Mouse (Mus musculus): ENCODE results near the gene 3110040M04Rik. TPM values are rescaled to one million over a fixed set of nuclear protein-coding genes. Genes with fewer than 3 reads are reported as not detected.

The 3110040M04Rik gene
- polyA plus RNA-seq, 1 experiment, result not detected

DNA sequence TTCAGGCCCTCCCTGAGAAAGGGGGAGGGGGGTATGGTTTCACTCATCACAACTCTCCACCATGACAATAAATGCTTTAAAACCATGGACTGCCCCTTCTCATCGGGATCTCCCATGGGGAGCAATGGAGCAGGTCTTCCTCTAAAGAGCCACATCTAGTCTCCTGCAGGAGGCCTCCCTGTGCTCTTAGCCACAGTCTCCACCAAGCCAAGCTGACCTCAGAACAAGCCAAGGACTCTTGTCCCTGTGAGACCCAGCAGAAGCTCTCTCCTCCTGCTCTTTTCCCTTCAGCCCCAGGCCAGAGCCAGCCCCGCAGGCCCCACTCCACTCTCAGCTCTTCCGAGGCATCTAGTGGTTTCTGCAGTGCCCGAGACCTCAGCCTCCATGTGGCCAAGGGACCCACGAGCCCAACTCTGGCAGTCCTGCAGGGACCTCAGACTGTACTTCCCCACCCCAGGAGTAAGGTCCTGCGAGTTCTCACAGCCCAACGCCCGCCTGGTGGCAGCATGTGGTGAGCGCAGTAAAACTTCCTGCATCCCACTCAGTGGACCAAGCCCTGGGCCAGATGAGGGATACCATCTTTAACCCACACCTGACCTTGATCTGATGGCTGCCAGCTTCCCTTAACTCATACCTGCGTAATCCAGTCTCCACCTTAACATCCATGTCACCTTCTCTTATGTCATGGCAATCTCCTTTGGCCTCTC, 18.8 kb downstream of the 3110040M04Rik start:
- Histone ChIP-seq H3K27ac (ENCODE audit: insufficient read depth, low read depth, low read length) (no peak overlapping the region), H3K4me3 (ENCODE audit: insufficient read depth, low read length) (no peak overlapping the region), H3K4me1 (ENCODE audit: control insufficient read depth, insufficient read depth, low read length) (no peaks in the 10 kb centered on the region)
- TF ChIP-seq POLR2A (IDR thresholded peaks at IDR 0.05; ENCODE audit: borderline replicate concordance, low read depth, low read length) (no peak), CTCF (IDR thresholded peaks at IDR 0.05; ENCODE audit: low read depth, low read length) (no peak)

DNA sequence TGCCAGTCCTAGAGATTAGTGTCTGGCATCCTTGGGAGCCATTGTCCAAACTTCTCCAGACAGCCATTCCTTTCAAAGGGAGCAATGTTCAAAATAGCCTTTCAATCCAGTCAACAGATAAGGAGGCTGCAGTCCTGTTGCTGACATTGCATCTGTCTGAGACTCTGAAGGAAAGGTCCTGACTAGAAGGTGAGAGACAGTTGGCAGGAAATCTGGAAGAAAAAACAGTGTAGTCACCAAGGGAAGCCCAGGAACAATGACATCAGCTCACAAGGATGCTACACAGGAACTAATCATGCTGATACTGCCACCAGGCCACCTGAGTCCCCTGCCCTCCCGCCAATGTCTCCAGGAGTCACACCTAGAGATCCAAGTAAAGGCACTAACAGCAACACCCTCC, 19.5 kb downstream of the 3110040M04Rik start:
- Histone ChIP-seq H3K4me3 (ENCODE audit: insufficient read depth, low read length) (no peak overlapping the region), H3K4me1 (ENCODE audit: control insufficient read depth, insufficient read depth, low read length) (no peaks in the 10 kb centered on the region), H3K27ac (ENCODE audit: insufficient read depth, low read depth, low read length) (no peak overlapping the region)
- TF ChIP-seq POLR2A (IDR thresholded peaks at IDR 0.05; ENCODE audit: borderline replicate concordance, low read depth, low read length) (no peak), CTCF (IDR thresholded peaks at IDR 0.05; ENCODE audit: low read depth, low read length) (no peak)

DNA sequence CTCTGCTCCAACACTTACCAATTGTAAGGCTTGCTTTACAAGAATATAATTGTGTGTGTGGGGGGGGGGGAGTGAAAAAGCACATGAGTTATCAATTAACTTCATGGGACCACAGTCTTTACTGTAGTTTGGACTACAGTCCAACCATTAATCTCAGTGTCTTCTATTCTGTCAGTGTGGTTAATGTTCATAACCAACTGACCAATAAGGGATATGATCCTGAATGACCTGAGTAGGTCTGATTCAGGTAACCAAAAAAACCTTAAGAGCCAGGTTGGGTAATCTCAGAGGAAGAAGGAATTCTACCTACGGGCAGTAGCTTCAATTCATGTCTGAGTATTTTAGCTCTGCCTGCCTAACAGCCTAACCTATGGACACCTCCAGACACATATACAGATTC, 20.6 kb downstream of the 3110040M04Rik start:
- Histone ChIP-seq H3K4me1 (ENCODE audit: control insufficient read depth, insufficient read depth, low read length) (peaks cover 6% of the 10 kb centered on the region), H3K27ac (ENCODE audit: insufficient read depth, low read depth, low read length) (no peak overlapping the region), H3K4me3 (ENCODE audit: insufficient read depth, low read length) (no peak overlapping the region)
- TF ChIP-seq POLR2A (IDR thresholded peaks at IDR 0.05; ENCODE audit: borderline replicate concordance, low read depth, low read length), result no peak
- TF ChIP-seq CTCF (IDR thresholded peaks at IDR 0.05; ENCODE audit: low read depth, low read length), result no peak

DNA sequence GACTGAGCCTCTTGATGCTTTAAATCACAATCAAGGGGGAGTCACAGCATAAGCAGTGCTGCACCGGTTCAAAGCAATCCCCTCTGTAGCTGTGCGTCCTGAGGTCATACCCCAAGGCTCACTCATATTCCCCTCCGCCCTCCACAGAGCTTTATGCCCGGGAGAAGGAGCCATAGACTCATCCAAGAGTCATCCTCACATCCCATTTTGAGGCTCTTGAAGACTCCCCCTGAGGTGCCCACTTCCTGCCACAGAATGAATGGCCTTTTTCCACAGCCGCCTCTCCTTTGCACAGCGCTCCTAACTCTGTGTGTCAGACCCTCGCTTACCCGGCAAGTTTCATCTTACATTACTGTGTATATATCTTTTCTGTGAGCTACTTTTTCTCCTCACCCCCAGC, 23.6 kb downstream of the 3110040M04Rik start:
- no peak overlapping the region for H3K27ac ChIP-seq (ENCODE audit: insufficient read depth, low read depth, low read length)
- TF ChIP-seq POLR2A (IDR thresholded peaks at IDR 0.05; ENCODE audit: borderline replicate concordance, low read depth, low read length) (no peak), CTCF (IDR thresholded peaks at IDR 0.05; ENCODE audit: low read depth, low read length) (no peak)
- H3K4me1 ChIP-seq (ENCODE audit: control insufficient read depth, insufficient read depth, low read length), result peaks cover 6% of the 10 kb centered on the region
- H3K4me3 ChIP-seq (ENCODE audit: insufficient read depth, low read length), result no peak overlapping the region

DNA sequence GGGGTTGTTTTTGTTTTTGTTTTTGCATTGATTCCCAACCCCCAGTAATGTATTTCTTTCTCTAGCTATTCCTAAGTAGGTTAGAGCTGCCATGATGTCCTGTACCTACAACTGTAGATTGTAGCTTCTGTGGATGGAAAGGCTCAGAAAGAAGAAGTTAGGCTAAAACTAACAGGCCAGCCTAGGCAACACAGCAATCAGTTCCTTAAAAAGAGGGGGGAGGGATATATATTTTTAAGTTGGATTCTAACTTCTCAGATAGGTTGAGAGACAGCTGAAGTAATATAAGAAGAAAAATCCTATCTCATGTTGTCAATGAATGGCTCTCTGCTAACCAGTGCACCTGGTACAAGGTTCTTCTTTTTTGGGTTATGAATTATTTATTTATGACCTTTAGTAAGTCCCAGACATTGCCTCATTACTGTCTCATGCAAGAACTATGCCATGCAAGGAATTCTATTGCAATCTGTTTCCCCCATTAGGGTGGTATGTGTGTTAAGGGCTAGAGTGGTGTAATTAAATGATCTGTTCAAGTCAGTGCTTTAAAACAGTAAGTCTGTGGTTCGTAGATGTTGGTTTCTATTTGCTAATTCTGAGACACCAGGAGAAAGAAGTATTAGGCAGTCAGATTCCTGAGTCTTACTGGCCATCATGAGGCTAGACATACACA, 24.5 kb downstream of the 3110040M04Rik start:
- TF ChIP-seq POLR2A (IDR thresholded peaks at IDR 0.05; ENCODE audit: borderline replicate concordance, low read depth, low read length), result no peak
- no peak for TF ChIP-seq CTCF (IDR thresholded peaks at IDR 0.05; ENCODE audit: low read depth, low read length)
- no peak overlapping the region for H3K4me3 ChIP-seq (ENCODE audit: insufficient read depth, low read length)
- H3K4me1 ChIP-seq (ENCODE audit: control insufficient read depth, insufficient read depth, low read length), result peaks cover 6% of the 10 kb centered on the region
- H3K27ac ChIP-seq (ENCODE audit: insufficient read depth, low read depth, low read length), result no peak overlapping the region

DNA sequence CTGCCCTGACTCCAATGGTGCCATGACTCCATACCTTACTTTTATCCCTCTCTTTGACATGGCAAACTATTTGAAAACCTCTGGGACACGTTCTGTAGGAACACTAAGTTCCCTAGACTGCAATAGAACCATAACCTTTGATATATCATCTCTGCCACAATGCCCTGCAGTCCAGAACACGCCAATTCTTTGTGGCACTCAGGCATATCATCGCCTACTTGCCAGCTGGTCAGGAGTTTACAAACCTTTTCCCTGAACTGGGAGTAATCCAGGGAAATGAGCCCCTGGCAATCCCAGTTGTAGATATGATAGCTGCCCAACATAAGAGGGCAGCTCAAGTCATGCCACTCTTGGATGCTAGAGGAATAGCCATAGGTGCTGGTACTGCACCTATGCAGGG, 28.4 kb downstream of the 3110040M04Rik start:
- H3K4me3 ChIP-seq (ENCODE audit: insufficient read depth, low read length), result no peak overlapping the region
- TF ChIP-seq CTCF (IDR thresholded peaks at IDR 0.05; ENCODE audit: low read depth, low read length), result no peak
- TF ChIP-seq POLR2A (IDR thresholded peaks at IDR 0.05; ENCODE audit: borderline replicate concordance, low read depth, low read length), result no peak
- H3K4me1 ChIP-seq (ENCODE audit: control insufficient read depth, insufficient read depth, low read length), result peaks cover 6% of the 10 kb centered on the region

DNA sequence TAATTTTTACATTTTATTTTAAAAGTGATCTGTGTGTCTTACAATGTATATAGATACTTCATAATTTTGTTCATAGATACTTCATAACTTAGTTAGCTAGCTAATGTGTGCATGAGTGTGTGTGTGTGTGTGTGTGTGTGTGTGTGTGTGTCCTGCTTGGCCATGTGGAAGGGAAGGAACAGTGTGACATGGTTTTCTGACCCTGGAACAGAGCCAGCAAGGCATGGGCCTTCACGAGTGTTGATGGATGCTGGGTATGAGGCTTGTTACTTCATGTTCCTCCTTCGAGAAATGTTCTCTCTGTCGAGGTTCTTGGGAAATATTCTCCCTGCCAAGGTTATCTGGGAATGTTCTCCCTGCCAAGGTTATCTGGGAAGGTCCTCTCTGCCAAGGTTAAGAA, 29.8 kb downstream of the 3110040M04Rik start:
- no peak overlapping the region for H3K4me3 ChIP-seq (ENCODE audit: insufficient read depth, low read length)
- no peak for TF ChIP-seq POLR2A (IDR thresholded peaks at IDR 0.05; ENCODE audit: borderline replicate concordance, low read depth, low read length)
- TF ChIP-seq CTCF (IDR thresholded peaks at IDR 0.05; ENCODE audit: low read depth, low read length), result no peak
- no peak overlapping the region for H3K27ac ChIP-seq (ENCODE audit: insufficient read depth, low read depth, low read length)
- peaks cover 4% of the 10 kb centered on the region for H3K4me1 ChIP-seq (ENCODE audit: control insufficient read depth, insufficient read depth, low read length)

More for the DNA sequence above, 28.4 kb downstream of the 3110040M04Rik start:
- H3K27ac ChIP-seq (ENCODE audit: insufficient read depth, low read depth, low read length), result no peak overlapping the region

DNA sequence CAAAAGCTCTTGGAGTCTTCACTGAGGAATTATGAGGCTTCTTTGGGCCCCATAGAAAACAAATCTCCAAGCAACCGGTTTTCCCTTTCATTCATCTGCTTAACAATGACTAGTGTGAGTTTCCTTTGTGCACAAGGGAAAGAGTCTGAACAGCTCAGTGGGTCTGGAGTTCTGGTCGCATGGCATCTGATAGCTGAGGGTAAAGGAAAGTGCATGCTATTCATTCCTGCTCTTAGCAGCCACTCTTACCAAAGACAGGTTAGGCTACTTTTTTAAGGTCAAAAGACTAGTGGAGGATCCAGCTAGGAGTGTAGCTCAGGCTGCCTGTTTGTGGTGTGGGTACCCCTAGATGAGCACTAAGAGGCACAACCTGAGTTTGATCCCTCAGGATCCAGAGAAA, 31.7 kb downstream of the 3110040M04Rik start:
- no peak overlapping the region for H3K27ac ChIP-seq (ENCODE audit: insufficient read depth, low read depth, low read length)
- TF ChIP-seq POLR2A (IDR thresholded peaks at IDR 0.05; ENCODE audit: borderline replicate concordance, low read depth, low read length) (no peak), CTCF (IDR thresholded peaks at IDR 0.05; ENCODE audit: low read depth, low read length) (no peak)
- no peaks in the 10 kb centered on the region for H3K4me1 ChIP-seq (ENCODE audit: control insufficient read depth, insufficient read depth, low read length)
- no peak overlapping the region for H3K4me3 ChIP-seq (ENCODE audit: insufficient read depth, low read length)

DNA sequence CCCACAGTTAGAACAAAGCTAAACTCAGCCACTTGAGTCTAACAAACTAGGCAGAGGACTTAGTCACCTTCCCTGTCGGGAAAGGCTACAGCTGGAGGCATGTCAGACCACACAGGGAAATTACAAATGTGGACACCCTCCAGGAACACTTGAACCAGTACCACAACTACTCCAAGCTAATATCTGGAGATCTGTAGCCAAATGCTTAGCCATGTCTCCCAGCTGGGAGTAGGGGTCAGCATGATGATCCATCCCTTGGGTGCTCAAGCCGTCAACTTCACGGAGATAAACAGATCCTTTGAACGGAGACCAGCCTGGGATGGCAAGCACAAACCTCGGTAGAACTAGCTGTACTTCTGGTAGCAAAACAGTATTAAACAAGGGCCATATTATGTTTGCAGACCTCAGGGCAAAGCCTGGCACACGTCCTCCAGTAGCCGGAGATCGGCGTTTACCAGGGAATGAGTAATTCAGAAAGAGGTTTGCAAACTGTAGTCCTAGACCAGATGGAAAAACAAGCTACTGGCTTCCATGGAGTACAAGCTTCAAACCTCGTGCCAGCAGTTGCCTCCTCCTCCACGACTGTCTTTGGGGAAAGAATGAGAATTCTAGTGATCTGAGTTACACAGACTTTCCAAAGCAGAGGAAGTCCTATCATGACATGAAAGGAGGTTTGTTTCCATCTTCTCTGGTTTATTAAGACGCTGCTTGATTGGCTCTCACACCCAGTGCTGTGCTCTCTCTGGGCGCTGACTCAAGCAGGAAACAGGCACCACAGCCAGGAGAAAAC, 32.4 kb downstream of the 3110040M04Rik start:
- no peak for TF ChIP-seq POLR2A (IDR thresholded peaks at IDR 0.05; ENCODE audit: borderline replicate concordance, low read depth, low read length)
- TF ChIP-seq CTCF (IDR thresholded peaks at IDR 0.05; ENCODE audit: low read depth, low read length), result no peak
- no peaks in the 10 kb centered on the region for H3K4me1 ChIP-seq (ENCODE audit: control insufficient read depth, insufficient read depth, low read length)
- H3K27ac ChIP-seq (ENCODE audit: insufficient read depth, low read depth, low read length), result no peak overlapping the region
- H3K4me3 ChIP-seq (ENCODE audit: insufficient read depth, low read length), result no peak overlapping the region

DNA sequence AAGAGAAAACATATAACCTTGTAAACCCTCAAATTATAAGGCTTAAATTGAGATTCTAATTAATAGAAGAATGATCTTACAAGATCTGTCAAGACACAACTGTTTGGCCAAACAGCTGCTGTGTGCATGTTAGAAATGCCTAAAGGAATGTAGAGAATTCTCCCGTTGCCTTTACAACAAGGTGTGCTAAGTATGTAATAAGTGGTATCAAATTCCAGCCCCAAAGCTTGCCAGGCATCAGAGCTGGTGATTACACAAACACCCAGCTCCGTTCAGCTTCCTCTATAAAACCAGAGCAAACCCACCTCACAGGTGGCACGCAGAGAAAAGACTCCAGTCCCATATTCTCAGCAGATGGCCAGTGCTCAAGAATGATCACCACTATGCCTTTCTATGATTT, 33.9 kb downstream of the 3110040M04Rik start:
- TF ChIP-seq POLR2A (IDR thresholded peaks at IDR 0.05; ENCODE audit: borderline replicate concordance, low read depth, low read length) (no peak), CTCF (IDR thresholded peaks at IDR 0.05; ENCODE audit: low read depth, low read length) (no peak)
- H3K4me3 ChIP-seq (ENCODE audit: insufficient read depth, low read length), result no peak overlapping the region
- no peaks in the 10 kb centered on the region for H3K4me1 ChIP-seq (ENCODE audit: control insufficient read depth, insufficient read depth, low read length)
- no peak overlapping the region for H3K27ac ChIP-seq (ENCODE audit: insufficient read depth, low read depth, low read length)

All from bone marrow macrophage, adult 2 months (primary cell).